Mouse (Mus musculus): ENCODE data around the gene Snapc4.

Gene Snapc4

GRCm38 (mm10) chr2:26372396-26372795, 8.1 kb downstream of the Snapc4 start:
- DNase-seq: no peak

- no peak for DNase-seq
These were observed 11.9 kb downstream of the Snapc4 start for GRCm38 (mm10) chr2:26368572-26368971.

- no peak for DNase-seq
These were observed 12.5 kb downstream of the Snapc4 start for GRCm38 (mm10) chr2:26367911-26368310.

- DNase-seq: peak; percentile 75 to 82
These were observed 15.6 kb downstream of the Snapc4 start for GRCm38 (mm10) chr2:26364738-26365465.

GRCm38 (mm10) chr2:26363481-26363880, 17.0 kb downstream of the Snapc4 start:
- DNase-seq: no peak

GRCm38 (mm10) chr2:26362991-26363390, 17.5 kb downstream of the Snapc4 start:
- DNase-seq: no peak

- no peak for DNase-seq
These were observed 19.7 kb downstream of the Snapc4 start, which contains the start of gene Card9 for GRCm38 (mm10) chr2:26360772-26361171. Gene Card9 (minus strand): TSS chr2:26360918.

GRCm38 (mm10) chr2:26359983-26360382, 20.5 kb downstream of the Snapc4 start:
- no peak for DNase-seq

GRCm38 (mm10) chr2:26358667-26359320, 21.7 kb downstream of the Snapc4 start:
- no peak for DNase-seq

- peak; percentile 73 to 85 for DNase-seq
These were observed 23.0 kb downstream of the Snapc4 start for GRCm38 (mm10) chr2:26357484-26357883.

- DNase-seq: no peak
These were observed 23.8 kb downstream of the Snapc4 start for GRCm38 (mm10) chr2:26356678-26357077.

- no peak for DNase-seq
These were observed 24.2 kb downstream of the Snapc4 start for GRCm38 (mm10) chr2:26356231-26356630.

GRCm38 (mm10) chr2:26354401-26354800, 26.1 kb downstream of the Snapc4 start:
- no peak for DNase-seq

GRCm38 (mm10) chr2:26353066-26353980, 27.1 kb downstream of the Snapc4 start:
- DNase-seq: no peak

- no peak for DNase-seq
These were observed 28.1 kb downstream of the Snapc4 start for GRCm38 (mm10) chr2:26352291-26352910.

- DNase-seq: peak; percentile 96 to 98
These were observed 28.8 kb downstream of the Snapc4 start, which contains the start of gene Dnlz for GRCm38 (mm10) chr2:26351358-26352290. Gene Dnlz (minus strand): TSS chr2:26352110.

- peak; percentile 64 to 75 for DNase-seq
These were observed 32.2 kb downstream of the Snapc4 start for GRCm38 (mm10) chr2:26348241-26348640.

GRCm38 (mm10) chr2:26342609-26343490, 37.6 kb downstream of the Snapc4 start:
- DNase-seq: peak; percentile 70 to 80

GRCm38 (mm10) chr2:26342044-26342443, 38.4 kb downstream of the Snapc4 start:
- peak; percentile 69 to 78 for DNase-seq

GRCm38 (mm10) chr2:26341510-26341981, 38.9 kb downstream of the Snapc4 start:
- DNase-seq: no peak

Measured in kidney, postnatal 4 days (tissue).